Mouse (Mus musculus) liver, embryonic 14.5 days (tissue): ENCODE measurements around the gene Csad. TPM values are rescaled to one million over a fixed set of nuclear protein-coding genes. Genes with fewer than 3 reads are reported as not detected.

Experiments
- ATAC-seq: fragments of 200-750 bp; cut with Nextera tagmentation; 2 replicates; pipeline ENCODE4 v1.8.0; 2017; ENCODE audit warnings: moderate number of reproducible peaks, mild to moderate bottlenecking, moderate library complexity; ENCODE audit not compliant: insufficient read depth
- DNase-seq, 3 experiments: peaks; one replicate each; pipeline ENCODE4 v3.0.0-alpha.2; 2012 to 2013; ENCODE audit warnings: low read depth in 3 of 3, low spot score in 3 of 3
- H3K27ac ChIP-seq: fragments of 300-500 bp; sonication (generic); 2 replicates; pipeline ENCODE4 v1.5.1; 2014; ENCODE audit warnings: moderate library complexity, mild to moderate bottlenecking, control low read depth, inconsistent platforms
- H3K27me3 ChIP-seq: fragments of 300-500 bp; sonication (generic); 2 replicates; pipeline ENCODE4 v1.6.1; 2014; ENCODE audit warnings: mild to moderate bottlenecking, low read length, moderate library complexity; ENCODE audit not compliant: control insufficient read depth, insufficient read depth
- H3K36me3 ChIP-seq: fragments of 300-500 bp; sonication (generic); replicated peaks from 2 replicates; pipeline ENCODE4 v1.6.1; 2014; ENCODE audit warnings: low read depth; ENCODE audit not compliant: control insufficient read depth, insufficient read depth
- H3K4me1 ChIP-seq, 2 experiments: fragments of 200-500 bp in 1 of 2; fragments of 300-500 bp in 1 of 2; sonication (generic) in 1 of 2; replicated peaks; 2 replicates each; pipeline ENCODE4 v1.6.1; 2012 to 2014; ENCODE audit warnings: antibody characterized with exemption in 1 of 2, inconsistent platforms in 1 of 2, low read length in 1 of 2; ENCODE audit not compliant: control insufficient read depth in 2 of 2, insufficient read depth in 2 of 2
- H3K4me2 ChIP-seq: fragments of 300-500 bp; sonication (generic); 2 replicates; pipeline ENCODE4 v1.6.1; 2014; ENCODE audit warnings: low read depth, mild to moderate bottlenecking, control low read depth, moderate library complexity
- H3K4me3 ChIP-seq, 2 experiments: fragments of 200-500 bp in 1 of 2; fragments of 300-500 bp in 1 of 2; sonication (generic) in 1 of 2; 2 replicates each; pipeline ENCODE4 v1.5.1; 2012 to 2014; ENCODE audit warnings: low read depth in 2 of 2, low read length in 2 of 2, mild to moderate bottlenecking in 2 of 2, control low read depth in 1 of 2, inconsistent platforms in 1 of 2, moderate library complexity in 1 of 2; ENCODE audit not compliant: insufficient read depth in 1 of 2
- H3K9ac ChIP-seq: fragments of 300-500 bp; sonication (generic); replicated peaks from 2 replicates; pipeline ENCODE4 v1.6.1; 2014; ENCODE audit warnings: mild to moderate bottlenecking, control low read depth, moderate library complexity
- H3K9me3 ChIP-seq: fragments of 300-500 bp; sonication (generic); 2 replicates; pipeline ENCODE4 v1.6.1; 2016; ENCODE audit warnings: low read length, mixed read lengths; ENCODE audit not compliant: control insufficient read depth
- CTCF ChIP-seq: IDR thresholded peaks from 2 replicates; pipeline ENCODE4 v1.5.1; 2016; ENCODE audit warnings: antibody characterized with exemption, low read depth, control low read depth
- EP300 ChIP-seq: IDR thresholded peaks from 2 replicates; pipeline ENCODE4 v1.6.1; 2016; ENCODE audit warnings: antibody characterized with exemption, low read depth
- WGBS: fragments of 180-500 bp; shearing (Covaris S2); extraction: QIAGEN DNeasy Blood & Tissue Kit; methylation state at CpG from one replicate; pipeline ENCODE4 v1.1.7; 2014; ENCODE audit not compliant: insufficient replicate concordance; 5-methylcytosine and 5-hydroxymethylcytosine counted together
- polyA plus RNA-seq, 2 experiments: library from polyadenylated mRNA; depleted of rRNA in 1 of 2; stranded (reverse) in 1 of 2; unstranded in 1 of 2; fragments of >200 nt; fragmentation: Nextera tagmentation in 1 of 2; extraction: Ambion mirVana in 1 of 2; gene quantifications; 2 replicates each; pipeline versions ENCODE4 v1.2.1 to v1.2.3; 2012 to 2014

Gene Csad
- polyA plus RNA-seq, 2 experiments: 17.9 to 24.0 TPM

- TF ChIP-seq EP300: no peak
- no peak for TF ChIP-seq CTCF
- 56% methylated on average over 23 of the region's 23 CpGs for WGBS
- Histone ChIP-seq H3K36me3 (no peaks in the 10 kb centered on the region), H3K9ac (no peak overlapping the region), H3K9me3 (no peaks in the 10 kb centered on the region), H3K4me2 (no peak overlapping the region), H3K4me3 (no peak overlapping the region), H3K27ac (no peak overlapping the region), H3K4me1 (0 out of 4 replicates have a peak, but pooled peaks cover 0 to 2% of the 10 kb centered on the region in 2 experiments), H3K27me3 (peaks cover 34% of the 10 kb centered on the region)
- ATAC-seq (no peak), DNase-seq (no peak)
These were observed 61.3 kb downstream of the Csad start for GRCm38 (mm10) chr15:102142914-102143912.

GRCm38 (mm10) chr15:102141120-102141519, 63.4 kb downstream of the Csad start:
- Histone ChIP-seq H3K27me3 (peaks cover 34% of the 10 kb centered on the region), H3K4me1 (peaks cover 5 to 8% of the 10 kb centered on the region in 2 experiments; a peak in 2 of 4 replicates), H3K4me2 (no peak overlapping the region), H3K36me3 (no peaks in the 10 kb centered on the region), H3K9ac (no peak overlapping the region), H3K27ac (no peak overlapping the region), H3K9me3 (no peaks in the 10 kb centered on the region), H3K4me3 (no peak overlapping the region)
- ATAC-seq (no peak), DNase-seq (no peak)
- WGBS: 66% methylated on average over 5 of the region's 5 CpGs
- no peak for TF ChIP-seq EP300
- no peak for TF ChIP-seq CTCF

DNA sequence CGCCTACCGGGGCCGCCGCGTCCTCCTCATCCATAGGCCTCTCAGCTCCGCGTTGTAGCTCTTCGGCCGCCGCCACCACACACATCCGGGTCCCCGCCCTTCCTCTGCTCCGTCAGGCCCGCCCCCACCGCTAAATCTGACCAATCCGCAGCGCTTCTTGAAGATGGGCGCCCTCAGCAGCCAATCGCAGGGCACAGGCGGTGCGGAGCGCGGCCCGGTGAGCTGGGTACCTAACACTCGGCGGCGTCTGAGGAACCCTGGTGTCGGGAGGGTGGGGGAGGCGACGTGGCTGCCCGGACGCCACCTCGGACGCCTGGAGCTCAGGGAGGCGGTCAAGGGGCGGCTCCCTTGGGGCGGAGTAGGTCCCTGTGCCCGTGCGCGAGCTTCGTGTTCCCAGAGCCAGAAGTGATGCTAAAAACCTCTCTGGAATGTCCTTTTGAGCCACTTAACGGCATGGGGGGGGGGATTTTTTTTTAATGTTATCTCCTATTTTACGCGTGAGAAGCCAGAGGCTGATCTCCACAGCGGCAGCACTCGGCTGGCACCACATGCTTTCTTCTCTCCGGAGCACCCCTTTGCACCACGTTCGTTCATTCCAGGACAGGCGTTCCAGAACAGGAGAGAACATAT, 68.3 kb downstream of the Csad start, which contains the start of gene Spryd3:
Gene Spryd3, minus strand, starts transcription at position 106 of the 630 bp plus-strand sequence.
- WGBS: 1% methylated on average over 50 of the region's 50 CpGs
- peak within 1 kb of the TSS; percentile 67 to 71 for H3K4me3 ChIP-seq
- peak within 1 kb of the TSS; percentile 25 for H3K27ac ChIP-seq

DNA sequence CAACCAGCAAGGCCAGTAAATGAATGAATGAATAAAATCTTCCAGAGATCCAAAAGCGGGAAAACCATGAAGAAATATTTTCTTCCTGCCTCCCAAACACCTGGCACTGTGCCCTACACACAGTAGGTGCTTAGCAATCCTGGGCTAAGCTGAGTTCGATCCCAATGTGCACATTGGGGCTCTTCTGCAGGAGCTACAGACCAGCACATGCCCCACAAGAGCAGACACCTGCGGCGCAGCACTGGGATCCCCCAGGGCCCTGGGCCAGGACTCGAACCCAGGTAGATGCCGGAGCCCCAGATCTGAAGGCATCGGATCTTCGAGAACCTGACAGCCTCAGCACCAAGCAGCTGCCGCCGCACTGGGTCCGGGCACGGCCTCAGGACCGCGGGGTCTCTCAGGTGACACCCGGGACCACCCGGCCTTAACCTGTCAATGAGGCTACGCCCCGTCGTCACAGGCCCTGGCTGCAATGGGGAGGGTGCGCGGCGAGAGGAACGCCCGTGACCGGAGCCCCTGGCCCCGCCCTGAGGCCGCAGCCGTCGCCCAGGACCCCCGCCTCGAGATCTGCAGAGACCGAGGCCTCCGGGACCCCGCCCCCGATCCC, 68.9 kb downstream of the Csad start:
- 3% methylated on average over 34 of the region's 35 CpGs for WGBS
- Histone ChIP-seq H3K27me3 (no peaks in the 10 kb centered on the region), H3K4me3 (peak overlapping the region; percentile 67 to 71), H3K9me3 (no peaks in the 10 kb centered on the region), H3K4me2 (peak overlapping the region; percentile 75), H3K36me3 (peaks cover 14% of the 10 kb centered on the region), H3K9ac (peak overlapping the region; percentile 53), H3K27ac (peak overlapping the region; percentile 25), H3K4me1 (peaks cover 8 to 14% of the 10 kb centered on the region in 2 experiments)
- ATAC-seq: peak; percentile 69
- DNase-seq: no peak
- TF ChIP-seq EP300 (no peak), CTCF (no peak)

More for the DNA sequence above, 68.3 kb downstream of the Csad start, which contains the start of gene Spryd3:
- DNase-seq (peak; percentile 91 to 93 (median 92)), ATAC-seq (peak; percentile 99)
- Histone ChIP-seq H3K9ac (peak within 1 kb of the TSS; percentile 55), H3K27me3 (no peaks in the 10 kb centered on the region), H3K4me2 (peak within 1 kb of the TSS; percentile 75), H3K4me1 (peaks cover 8 to 14% of the 10 kb centered on the region in 2 experiments), H3K9me3 (no peaks in the 10 kb centered on the region), H3K36me3 (peaks cover 12% of the 10 kb centered on the region)
- TF ChIP-seq EP300 (no peak), CTCF (peak; percentile 22; the same call in 1 of the 2 replicates)
